Mouse (Mus musculus) right cerebral cortex, postnatal 4 days (tissue): Measurements from ENCODE around the gene Kcnrg.

Experiments
- DNase-seq: peaks from one replicate; pipeline ENCODE4 v3.0.0-alpha.2; 2022

Gene Kcnrg

GRCm38 (mm10) chr14:61647182-61647880, 40.1 kb downstream of the Kcnrg start:
- peak; percentile 13 for DNase-seq

- DNase-seq = peak; percentile 49
These were observed 40.8 kb downstream of the Kcnrg start for GRCm38 (mm10) chr14:61647881-61648684.

GRCm38 (mm10) chr14:61648685-61649504, 41.6 kb downstream of the Kcnrg start:
- DNase-seq = peak; percentile 98

- peak; percentile 52 for DNase-seq
These were observed 43.2 kb downstream of the Kcnrg start for GRCm38 (mm10) chr14:61650291-61650960.

- no peak for DNase-seq
These were observed 49.2 kb downstream of the Kcnrg start for GRCm38 (mm10) chr14:61656469-61656868.

GRCm38 (mm10) chr14:61661496-61661895, 54.2 kb downstream of the Kcnrg start:
- no peak for DNase-seq

GRCm38 (mm10) chr14:61662307-61662706, 55.0 kb downstream of the Kcnrg start:
- no peak for DNase-seq
